Mouse (Mus musculus): Measurements from ENCODE around the gene B4gat1. TPM values are rescaled to one million over a fixed set of nuclear protein-coding genes. Genes with fewer than 3 reads are reported as not detected.

B4gat1 gene
- 19.1 and 21.3 TPM in 2 replicates for polyA plus RNA-seq (2014; fragmentation: Nextera tagmentation; extraction: Ambion mirVana)

- H3K4me1 ChIP-seq (replicated peaks; ENCODE audit: control insufficient read depth, insufficient read depth, low read length) = peaks cover 28% of the 10 kb centered on the region
- H3K9ac ChIP-seq (ENCODE audit: low read depth, low read length) = peak within 1 kb of the TSS; percentile 73
- H3K4me2 ChIP-seq = peak within 1 kb of the TSS; percentile 94
- no peaks in the 10 kb centered on the region; the same call in 1 of the 2 replicates for H3K36me3 ChIP-seq (ENCODE audit: control insufficient read depth, insufficient read depth, low read length)
- under 1% methylated on average over 44 of the region's 44 CpGs for WGBS
- H3K27me3 ChIP-seq (replicated peaks; ENCODE audit: control insufficient read depth, insufficient read depth, low read length) = no peaks in the 10 kb centered on the region
- H3K9me3 ChIP-seq (ENCODE audit: control insufficient read depth, low read length) = no peaks in the 10 kb centered on the region
- H3K4me3 ChIP-seq (ENCODE audit: low read depth, low read length) = peak within 1 kb of the TSS; percentile 92
- peak within 1 kb of the TSS; percentile 28; the same call in 1 of the 2 replicates for H3K27ac ChIP-seq (ENCODE audit: low read depth, low read length)
- ATAC-seq (replicated peaks; ENCODE audit: low FRiP score) (peak; percentile 83), DNase-seq (ENCODE audit: low spot score) (peak; percentile 87)
These were observed at the start of gene B4gat1, which contains the start of gene AC124502.3 for GRCm38 (mm10) chr19:5038709-5039156. Gene B4gat1 (plus strand): TSS chr19:5038826. Gene AC124502.3 (plus strand): TSS chr19:5038891.

- Histone ChIP-seq H3K4me1 (replicated peaks; ENCODE audit: control insufficient read depth, insufficient read depth, low read length) (no peaks in the 10 kb centered on the region), H3K4me2 (no peak overlapping the region), H3K27me3 (replicated peaks; ENCODE audit: control insufficient read depth, insufficient read depth, low read length) (peaks cover 64% of the 10 kb centered on the region), H3K27ac (ENCODE audit: low read depth, low read length) (no peak overlapping the region), H3K36me3 (ENCODE audit: control insufficient read depth, insufficient read depth, low read length) (no peaks in the 10 kb centered on the region), H3K4me3 (ENCODE audit: low read depth, low read length) (no peak overlapping the region), H3K9me3 (ENCODE audit: control insufficient read depth, low read length) (no peaks in the 10 kb centered on the region), H3K9ac (ENCODE audit: low read depth, low read length) (no peak overlapping the region)
- 4% methylated on average over 13 of the region's 13 CpGs for WGBS
- peak; percentile 91 for DNase-seq (ENCODE audit: low spot score)
- no peak; the same call in 1 of the 2 replicates for ATAC-seq (replicated peaks; ENCODE audit: low FRiP score)
These were observed 49.6 kb upstream of the B4gat1 start for GRCm38 (mm10) chr19:4989013-4989412.

GRCm38 (mm10) chr19:4989434-4990255 is 49.0 kb upstream of the B4gat1 start:
- Histone ChIP-seq H3K4me1 (replicated peaks; ENCODE audit: control insufficient read depth, insufficient read depth, low read length) (no peaks in the 10 kb centered on the region), H3K36me3 (ENCODE audit: control insufficient read depth, insufficient read depth, low read length) (no peaks in the 10 kb centered on the region), H3K27ac (ENCODE audit: low read depth, low read length) (no peak overlapping the region), H3K4me3 (ENCODE audit: low read depth, low read length) (no peak overlapping the region), H3K27me3 (replicated peaks; ENCODE audit: control insufficient read depth, insufficient read depth, low read length) (peaks cover 58% of the 10 kb centered on the region), H3K9me3 (ENCODE audit: control insufficient read depth, low read length) (no peaks in the 10 kb centered on the region), H3K4me2 (no peak overlapping the region), H3K9ac (ENCODE audit: low read depth, low read length) (no peak overlapping the region)
- DNase-seq (ENCODE audit: low spot score) = no peak
- ATAC-seq (replicated peaks; ENCODE audit: low FRiP score) = no peak
- WGBS = 21% methylated on average over 46 of the region's 47 CpGs

- no peaks in the 10 kb centered on the region for H3K36me3 ChIP-seq (ENCODE audit: control insufficient read depth, insufficient read depth, low read length)
- H3K4me2 ChIP-seq = no peak within 1 kb of the TSS
- DNase-seq (ENCODE audit: low spot score) = no peak
- 21% methylated on average over 4 of the region's 4 CpGs for WGBS
- H3K4me3 ChIP-seq (ENCODE audit: low read depth, low read length) = no peak within 1 kb of the TSS
- ATAC-seq (replicated peaks; ENCODE audit: low FRiP score) = no peak
- H3K9me3 ChIP-seq (ENCODE audit: control insufficient read depth, low read length) = no peaks in the 10 kb centered on the region
- peaks cover 52% of the 10 kb centered on the region for H3K27me3 ChIP-seq (replicated peaks; ENCODE audit: control insufficient read depth, insufficient read depth, low read length)
- no peaks in the 10 kb centered on the region for H3K4me1 ChIP-seq (replicated peaks; ENCODE audit: control insufficient read depth, insufficient read depth, low read length)
- H3K9ac ChIP-seq (ENCODE audit: low read depth, low read length) = no peak within 1 kb of the TSS
- no peak within 1 kb of the TSS for H3K27ac ChIP-seq (ENCODE audit: low read depth, low read length)
These were observed 48.4 kb upstream of the B4gat1 start, which contains the start of gene Npas4 for GRCm38 (mm10) chr19:4990256-4990625. Gene Npas4 (minus strand): TSS chr19:4990316.

- Histone ChIP-seq H3K9me3 (ENCODE audit: control insufficient read depth, low read length) (no peaks in the 10 kb centered on the region), H3K4me2 (no peak overlapping the region), H3K4me1 (replicated peaks; ENCODE audit: control insufficient read depth, insufficient read depth, low read length) (no peaks in the 10 kb centered on the region), H3K27me3 (replicated peaks; ENCODE audit: control insufficient read depth, insufficient read depth, low read length) (peaks cover 47% of the 10 kb centered on the region), H3K4me3 (ENCODE audit: low read depth, low read length) (no peak overlapping the region), H3K27ac (ENCODE audit: low read depth, low read length) (no peak overlapping the region), H3K36me3 (ENCODE audit: control insufficient read depth, insufficient read depth, low read length) (no peaks in the 10 kb centered on the region), H3K9ac (ENCODE audit: low read depth, low read length) (no peak overlapping the region)
- DNase-seq (ENCODE audit: low spot score) (no peak), ATAC-seq (replicated peaks; ENCODE audit: low FRiP score) (no peak)
- WGBS = 2% methylated on average over 22 of the region's 22 CpGs
These were observed 47.9 kb upstream of the B4gat1 start for GRCm38 (mm10) chr19:4990716-4991115.

- no peak overlapping the region for H3K4me3 ChIP-seq (ENCODE audit: low read depth, low read length)
- H3K4me1 ChIP-seq (replicated peaks; ENCODE audit: control insufficient read depth, insufficient read depth, low read length) = no peaks in the 10 kb centered on the region
- H3K27me3 ChIP-seq (replicated peaks; ENCODE audit: control insufficient read depth, insufficient read depth, low read length) = peaks cover 45% of the 10 kb centered on the region
- DNase-seq (ENCODE audit: low spot score) = no peak
- H3K9me3 ChIP-seq (ENCODE audit: control insufficient read depth, low read length) = no peaks in the 10 kb centered on the region
- no peak for ATAC-seq (replicated peaks; ENCODE audit: low FRiP score)
- no peak overlapping the region for H3K27ac ChIP-seq (ENCODE audit: low read depth, low read length)
- H3K4me2 ChIP-seq = no peak overlapping the region
- 15% methylated on average over 8 of the region's 8 CpGs for WGBS
- H3K9ac ChIP-seq (ENCODE audit: low read depth, low read length) = no peak overlapping the region
- H3K36me3 ChIP-seq (ENCODE audit: control insufficient read depth, insufficient read depth, low read length) = no peaks in the 10 kb centered on the region
These were observed 46.3 kb upstream of the B4gat1 start for GRCm38 (mm10) chr19:4992371-4992770.

- no peak overlapping the region for H3K4me2 ChIP-seq
- H3K36me3 ChIP-seq (ENCODE audit: control insufficient read depth, insufficient read depth, low read length) = no peaks in the 10 kb centered on the region
- H3K27me3 ChIP-seq (replicated peaks; ENCODE audit: control insufficient read depth, insufficient read depth, low read length) = peaks cover 46% of the 10 kb centered on the region
- no peak for DNase-seq (ENCODE audit: low spot score)
- ATAC-seq (replicated peaks; ENCODE audit: low FRiP score) = no peak
- H3K4me3 ChIP-seq (ENCODE audit: low read depth, low read length) = no peak overlapping the region
- 3% methylated on average over 9 of the region's 9 CpGs for WGBS
- H3K9me3 ChIP-seq (ENCODE audit: control insufficient read depth, low read length) = no peaks in the 10 kb centered on the region
- no peak overlapping the region for H3K27ac ChIP-seq (ENCODE audit: low read depth, low read length)
- H3K9ac ChIP-seq (ENCODE audit: low read depth, low read length) = no peak overlapping the region
- no peaks in the 10 kb centered on the region for H3K4me1 ChIP-seq (replicated peaks; ENCODE audit: control insufficient read depth, insufficient read depth, low read length)
These were observed 45.7 kb upstream of the B4gat1 start for GRCm38 (mm10) chr19:4992904-4993303.

- Histone ChIP-seq H3K27me3 (replicated peaks; ENCODE audit: control insufficient read depth, insufficient read depth, low read length) (peaks cover 48% of the 10 kb centered on the region), H3K9me3 (ENCODE audit: control insufficient read depth, low read length) (no peaks in the 10 kb centered on the region), H3K4me2 (no peak overlapping the region), H3K27ac (ENCODE audit: low read depth, low read length) (no peak overlapping the region), H3K4me3 (ENCODE audit: low read depth, low read length) (no peak overlapping the region), H3K4me1 (replicated peaks; ENCODE audit: control insufficient read depth, insufficient read depth, low read length) (no peaks in the 10 kb centered on the region), H3K36me3 (ENCODE audit: control insufficient read depth, insufficient read depth, low read length) (no peaks in the 10 kb centered on the region), H3K9ac (ENCODE audit: low read depth, low read length) (no peak overlapping the region)
- DNase-seq (ENCODE audit: low spot score) (no peak), ATAC-seq (replicated peaks; ENCODE audit: low FRiP score) (no peak)
- WGBS = 52% methylated on average over 5 of the region's 5 CpGs
These were observed 44.6 kb upstream of the B4gat1 start for GRCm38 (mm10) chr19:4994043-4994442.

Data from liver, embryonic 11.5 days (tissue).